Mouse (Mus musculus) small intestine, adult 2 months (tissue): ENCODE data around the gene March6. TPM values are rescaled to one million over a fixed set of nuclear protein-coding genes. Genes with fewer than 3 reads are reported as not detected.
A peak's percentile ranks its signal among the peaks of the same experiment; 100 is the strongest.

Experiments
- H3K27ac ChIP-seq: fragments of 200-500 bp; 2 replicates; pipeline ENCODE4 v1.5.1; 2012; ENCODE audit warnings: low read depth, low read length, control low read depth, inconsistent platforms; ENCODE audit not compliant: insufficient read depth
- H3K27me3 ChIP-seq: fragments of 200-500 bp; 2 replicates; pipeline ENCODE4 v1.6.1; 2012; ENCODE audit warnings: mild to moderate bottlenecking, moderate library complexity, low read length, inconsistent platforms; ENCODE audit not compliant: control insufficient read depth, insufficient read depth
- H3K36me3 ChIP-seq: fragments of 200-500 bp; 2 replicates; pipeline ENCODE4 v1.6.1; 2012; ENCODE audit warnings: mild to moderate bottlenecking, low read length, control low read depth, inconsistent platforms; ENCODE audit not compliant: control insufficient read depth, insufficient read depth
- H3K4me1 ChIP-seq: fragments of 200-500 bp; 2 replicates; pipeline ENCODE4 v1.6.1; 2012; ENCODE audit warnings: low read length, inconsistent platforms, mixed read lengths; ENCODE audit not compliant: control insufficient read depth, insufficient read depth, insufficient read length
- H3K4me3 ChIP-seq: fragments of 200-500 bp; 2 replicates; pipeline ENCODE4 v1.5.1; 2012; ENCODE audit warnings: low read depth, mild to moderate bottlenecking, control low read depth, inconsistent platforms, low read length, moderate library complexity
- CTCF ChIP-seq: fragments of 200-500 bp; IDR thresholded peaks from 2 replicates; pipeline ENCODE4 v1.5.1; 2012; ENCODE audit warnings: low read depth, mild to moderate bottlenecking, control low read depth, inconsistent platforms, low read length, moderate library complexity, mixed read lengths; ENCODE audit not compliant: insufficient replicate concordance, insufficient read length; ENCODE audit errors: extremely low read depth
- POLR2A ChIP-seq: fragments of 200-500 bp; IDR thresholded peaks from 2 replicates; pipeline ENCODE4 v1.6.1; 2012; ENCODE audit warnings: low read depth, mild to moderate bottlenecking, control low read depth, inconsistent platforms, low read length, moderate library complexity
- WGBS: fragments of 180-500 bp; shearing (Covaris S2); methylation state at CpG from one replicate; pipeline ENCODE4 v1.1.7; 2018; 5-methylcytosine and 5-hydroxymethylcytosine counted together
- polyA plus RNA-seq: library from polyadenylated mRNA; depleted of rRNA; stranded (reverse); fragments of >200 nt; gene quantifications from 2 replicates; pipeline ENCODE4 v1.2.3, GENCODE M21; 2012

Gene March6
- polyA plus RNA-seq, 1 experiment, result 18.1 TPM

DNA sequence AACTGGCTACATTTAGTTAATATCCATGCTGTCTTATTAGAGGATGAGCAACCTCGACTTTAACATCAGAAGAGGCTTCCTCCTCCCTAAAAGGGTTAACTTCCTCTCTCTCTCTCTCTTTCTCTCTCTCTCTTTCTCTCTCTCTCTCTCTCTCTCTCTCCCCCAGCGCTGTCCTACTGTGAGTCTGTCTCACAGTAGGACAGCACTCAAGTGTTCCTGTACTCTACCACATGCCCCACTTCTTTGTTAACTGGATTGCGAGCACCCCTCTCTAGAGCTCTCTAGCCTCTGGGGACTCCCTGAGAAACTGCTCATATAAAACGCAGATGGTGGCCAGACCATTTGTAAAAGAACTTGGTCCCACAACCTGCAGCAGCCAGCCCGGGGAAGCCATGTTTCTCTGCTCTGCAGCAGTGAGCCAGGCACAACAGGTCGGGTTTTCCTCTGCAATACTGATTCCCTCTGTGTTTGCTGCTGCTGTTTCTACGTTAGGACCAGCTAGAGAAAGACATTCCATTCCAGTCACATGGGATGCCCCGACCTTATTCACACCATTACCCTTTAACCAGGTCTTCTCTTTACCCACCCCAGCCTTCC is 4.5 kb upstream of the March6 start:
- Histone ChIP-seq H3K4me3 (no peak overlapping the region), H3K27me3 (no peaks in the 10 kb centered on the region), H3K27ac (no peak overlapping the region), H3K36me3 (no peaks in the 10 kb centered on the region), H3K4me1 (0 out of 2 replicates have a peak, but pooled peaks cover 3% of the 10 kb centered on the region)
- 38% methylated on average over 8 of the region's 8 CpGs for WGBS
- TF ChIP-seq POLR2A (no peak), CTCF (no peak)

DNA sequence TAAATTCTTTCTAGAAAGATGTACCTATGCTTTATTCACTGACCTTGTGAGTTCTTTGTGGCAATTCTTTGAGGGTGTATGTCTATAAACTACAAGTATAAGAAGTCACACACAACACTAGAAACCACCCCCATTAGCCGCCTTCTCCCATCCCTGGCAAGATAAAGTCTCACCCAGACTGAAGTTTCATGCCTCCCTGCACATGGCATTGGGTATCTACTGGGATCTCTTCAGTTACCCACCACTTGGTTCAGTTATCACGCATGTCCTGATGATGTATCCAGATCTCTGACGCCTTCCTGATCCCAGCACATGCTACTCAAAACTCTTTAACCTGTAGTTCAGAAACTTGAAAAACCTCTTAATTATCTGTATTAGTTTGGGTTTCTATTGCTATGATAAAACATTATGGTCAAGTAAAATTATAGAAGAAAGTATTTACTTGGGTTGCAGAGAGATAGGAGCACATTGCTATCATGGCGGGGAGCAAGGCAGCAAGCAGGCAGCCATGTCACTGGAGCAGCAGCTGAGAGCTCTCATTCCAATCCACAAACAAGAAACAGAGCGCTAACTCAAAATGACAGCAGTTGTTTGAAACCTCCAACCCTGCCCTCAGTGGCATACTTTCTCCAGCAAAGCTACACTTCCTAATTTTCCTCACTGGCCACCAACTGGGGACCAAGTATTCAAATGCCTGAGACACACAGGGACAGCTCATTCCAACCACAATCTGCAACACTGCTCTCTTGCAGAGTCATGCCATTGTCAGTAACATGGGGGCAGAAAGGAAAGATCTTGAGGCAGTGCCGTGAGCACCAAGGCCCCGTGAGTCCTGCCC is 3.8 kb upstream of the March6 start:
- WGBS, result 87% methylated on average over 7 of the region's 7 CpGs
- Histone ChIP-seq H3K36me3 (no peaks in the 10 kb centered on the region), H3K4me1 (0 out of 2 replicates have a peak, but pooled peaks cover 3% of the 10 kb centered on the region), H3K4me3 (no peak overlapping the region), H3K27me3 (no peaks in the 10 kb centered on the region), H3K27ac (no peak overlapping the region)
- TF ChIP-seq CTCF, result no peak
- TF ChIP-seq POLR2A, result no peak

DNA sequence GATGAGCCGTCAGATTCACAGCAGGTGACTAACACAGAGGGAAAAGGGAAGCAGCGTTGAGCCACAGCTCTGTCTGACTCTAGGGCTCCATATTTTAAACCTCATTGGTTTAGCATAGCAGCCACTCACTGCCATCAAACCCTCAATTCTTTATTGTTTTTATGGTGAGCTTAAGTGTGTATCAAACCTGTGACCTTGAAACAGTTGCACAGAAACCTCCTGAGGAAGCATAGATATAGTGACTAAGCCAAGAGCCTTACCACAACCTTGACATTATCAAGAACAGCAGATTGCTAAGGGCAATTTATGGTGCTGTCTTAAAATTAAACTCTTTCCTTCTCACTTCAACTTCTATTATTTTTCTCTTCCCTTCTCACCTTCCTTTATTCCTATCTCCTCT is 2.7 kb upstream of the March6 start:
- Histone ChIP-seq H3K36me3 (no peaks in the 10 kb centered on the region), H3K27me3 (no peaks in the 10 kb centered on the region), H3K4me3 (no peak overlapping the region), H3K27ac (no peak overlapping the region), H3K4me1 (0 out of 2 replicates have a peak, but pooled peaks cover 3% of the 10 kb centered on the region)
- WGBS, result 86% methylated on average over 2 of the region's 2 CpGs
- TF ChIP-seq CTCF (no peak), POLR2A (no peak)

DNA sequence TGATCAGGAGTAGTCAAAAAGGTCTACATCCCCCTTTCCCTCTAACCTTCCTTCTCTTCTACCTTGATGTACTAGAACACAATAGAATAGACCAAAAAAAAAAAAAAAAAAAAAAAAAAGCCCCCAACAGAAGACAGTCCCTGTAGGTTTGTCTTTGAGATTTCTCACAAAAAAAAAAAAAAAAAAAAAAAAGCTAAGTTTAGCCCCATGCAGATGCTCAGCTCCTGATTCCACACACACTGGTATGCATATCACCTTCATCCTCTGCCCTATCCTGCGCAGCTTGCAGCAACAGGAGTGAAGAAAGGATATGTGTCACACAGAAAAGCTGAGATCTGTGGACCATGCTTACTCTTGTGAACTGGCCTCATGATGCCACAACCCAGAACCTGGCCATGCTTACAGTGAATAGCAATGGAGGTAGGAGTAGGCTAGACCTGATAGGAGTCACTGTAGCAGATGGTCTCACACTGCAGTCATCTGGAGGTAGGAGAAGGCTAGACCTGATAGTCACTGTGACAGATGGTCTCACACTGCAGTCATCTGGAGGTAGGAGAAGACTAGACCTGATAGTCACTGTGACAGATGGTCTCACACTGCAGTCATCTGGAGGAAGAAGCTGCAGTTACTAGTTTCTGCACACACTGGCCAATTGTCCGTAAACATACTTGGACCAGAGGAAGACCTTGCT is 1.6 kb upstream of the March6 start:
- no peak for TF ChIP-seq CTCF
- no peak for TF ChIP-seq POLR2A
- H3K36me3 ChIP-seq, result no peaks in the 10 kb centered on the region
- H3K27ac ChIP-seq, result no peak overlapping the region
- H3K27me3 ChIP-seq, result no peaks in the 10 kb centered on the region
- 0 out of 2 replicates have a peak, but pooled peaks cover 3% of the 10 kb centered on the region for H3K4me1 ChIP-seq
- no peak overlapping the region for H3K4me3 ChIP-seq
- 97% methylated on average over 2 of the region's 2 CpGs for WGBS

DNA sequence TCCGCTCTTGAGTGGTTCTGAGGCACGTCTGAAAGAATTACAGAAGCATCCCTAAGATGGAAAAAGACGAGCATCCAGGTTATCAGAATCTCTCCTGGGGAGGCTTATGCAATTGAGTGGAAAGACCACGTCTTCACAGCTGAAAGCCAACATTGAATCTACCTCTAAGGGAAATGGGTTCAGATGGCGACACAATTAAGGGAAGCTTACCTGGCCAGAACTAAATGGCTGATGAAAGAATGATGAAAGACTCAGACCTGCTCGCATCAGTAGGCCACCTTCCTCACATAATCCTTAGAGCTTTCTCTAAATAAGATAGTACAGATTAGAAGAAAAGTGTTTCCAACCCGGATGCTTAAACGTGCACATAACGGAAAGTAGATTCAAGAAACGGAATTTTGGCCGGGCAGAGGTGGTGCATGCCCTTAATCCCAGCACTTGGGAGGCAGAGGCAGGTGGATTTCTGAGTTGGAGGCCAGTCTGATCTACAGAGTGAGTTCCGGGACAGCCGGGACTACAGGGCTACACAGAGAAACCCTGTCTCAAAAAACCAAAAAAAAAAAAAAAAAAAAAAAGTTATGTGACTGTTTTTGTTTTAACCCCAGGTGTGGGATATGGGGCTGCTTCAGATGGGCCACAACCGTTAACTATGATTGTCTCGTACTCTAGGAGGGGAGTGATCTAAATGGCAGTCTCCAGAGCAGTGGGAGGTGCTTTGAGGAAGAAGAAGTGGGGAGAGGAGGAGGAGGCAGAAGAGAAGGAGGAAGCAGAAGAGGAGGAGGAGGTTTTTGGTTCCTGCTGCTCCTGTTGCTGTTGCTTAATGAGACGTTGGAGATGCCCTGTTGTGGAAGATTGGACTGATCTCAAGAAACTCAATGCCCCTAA is 835 bp upstream of the March6 start:
- Histone ChIP-seq H3K4me3 (peak overlapping the region; percentile 97), H3K27me3 (no peaks in the 10 kb centered on the region), H3K4me1 (0 out of 2 replicates have a peak, but pooled peaks cover 3% of the 10 kb centered on the region), H3K36me3 (no peaks in the 10 kb centered on the region), H3K27ac (peak overlapping the region; percentile 60)
- TF ChIP-seq POLR2A (no peak), CTCF (no peak)
- 6% methylated on average over 16 of the region's 16 CpGs for WGBS

DNA sequence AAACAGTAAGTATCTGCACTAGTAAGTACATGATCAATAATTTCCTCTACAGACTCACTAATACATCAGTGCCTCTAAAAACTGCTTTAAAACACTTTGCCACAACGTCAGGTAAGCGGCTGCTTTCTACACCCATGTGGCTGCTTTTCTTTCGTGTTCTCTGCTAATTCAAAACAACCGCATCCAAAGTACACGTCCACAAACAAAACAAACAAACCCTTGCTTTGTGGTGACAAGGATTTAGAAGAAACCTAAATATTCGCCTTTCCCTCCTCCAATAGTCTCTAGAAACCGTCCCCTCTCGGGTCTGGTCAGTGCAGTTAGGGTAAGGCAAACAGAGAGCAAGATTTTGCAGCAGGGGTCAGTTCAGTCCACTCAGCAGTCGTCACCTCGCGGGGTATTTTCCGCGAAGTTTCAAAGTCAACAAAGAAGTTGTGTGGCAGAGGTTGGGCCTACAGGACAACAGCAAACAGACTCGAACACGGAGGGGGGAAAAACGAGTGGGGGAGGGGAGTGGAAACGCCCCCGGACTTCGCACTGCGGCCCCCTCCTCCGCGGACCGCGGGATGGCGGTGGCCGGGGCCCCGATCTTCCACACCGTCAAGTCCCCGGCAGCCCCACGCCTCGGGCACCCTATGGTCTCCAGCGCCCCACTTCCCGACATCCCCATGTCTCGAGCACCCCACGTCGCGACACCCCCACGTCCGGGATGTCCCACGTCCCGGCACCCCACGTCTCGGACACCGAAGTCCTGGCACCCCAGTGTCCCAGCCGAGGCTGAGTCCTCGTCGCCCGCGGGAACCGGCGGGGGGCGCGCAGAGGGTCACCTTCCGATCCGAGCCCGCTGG is 818 bp downstream of the March6 start:
- TF ChIP-seq CTCF, result no peak
- TF ChIP-seq POLR2A, result no peak
- Histone ChIP-seq H3K27ac (peak overlapping the region; percentile 85), H3K27me3 (no peaks in the 10 kb centered on the region), H3K4me1 (0 out of 2 replicates have a peak, but pooled peaks cover 3% of the 10 kb centered on the region), H3K36me3 (no peaks in the 10 kb centered on the region), H3K4me3 (peak overlapping the region; percentile 97)
- under 1% methylated on average over 56 of the region's 56 CpGs for WGBS
